ENCODE assay signal across 8 mouse cellular contexts in the genomic region with DNA sequence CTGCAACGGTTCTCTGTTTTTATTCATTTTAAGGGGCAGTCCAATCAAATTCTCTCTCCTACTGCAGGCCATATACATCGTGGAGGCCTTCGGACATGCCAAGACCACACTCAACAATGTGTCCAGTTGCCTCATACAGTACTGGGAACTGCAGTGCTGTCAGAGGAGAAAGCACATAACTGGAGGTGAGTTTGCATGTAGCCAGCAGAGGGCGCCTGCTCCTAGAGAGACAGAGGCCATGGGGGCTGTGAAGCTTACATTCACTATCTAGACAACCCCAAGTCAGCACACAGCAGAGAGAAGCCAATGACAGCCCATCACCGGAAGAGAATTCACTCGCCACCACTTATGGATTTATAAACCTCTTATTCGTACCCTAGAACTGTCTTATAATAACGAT.
DNase-seq lines count a peak whose midpoint lies in the region; ATAC-seq and TF ChIP-seq lines count a peak whose summit lies in the region.

No protein-coding gene starts in this region.

- peak; percentile 77 for TF ChIP-seq CTCF in left cerebral cortex, adult 2 months (IDR thresholded peaks at IDR 0.05)
- TF ChIP-seq CTCF in Patski (IDR thresholded peaks at IDR 0.05): peak; percentile 82

- no peak overlapping the region for H3K27ac ChIP-seq in left cerebral cortex, adult 2 months
- H3K27ac ChIP-seq in limb, embryonic 10.5 days: no peak overlapping the region
- no peak overlapping the region for H3K27ac ChIP-seq in neural tube, embryonic 13.5 days (replicated peaks)

- DNase-seq in left cerebral cortex, adult 2 months (ENCODE audit: extremely low spot score in 1 of 2, low spot score in 2 of 2): peak; percentile 49 to 54
- no peak for DNase-seq in left cerebral cortex, adult 11 months (ENCODE audit: low spot score)
- no peak for DNase-seq in Patski (ENCODE audit: low read depth, low spot score)
- peak; percentile 82 for DNase-seq in embryo, embryonic 10 days (ENCODE audit: low spot score)
- peak; percentile 82 for DNase-seq in limb, embryonic 10.5 days (ENCODE audit: low spot score)

- no peak overlapping the region for H3K4me3 ChIP-seq in left cerebral cortex, adult 2 months
- H3K4me3 ChIP-seq in limb, embryonic 10.5 days: no peak overlapping the region
- H3K4me3 ChIP-seq in neural tube, embryonic 13.5 days: no peak overlapping the region

- H3K36me3 ChIP-seq in limb, embryonic 10.5 days: no peaks in the 10 kb centered on the region
- no peaks in the 10 kb centered on the region; the same call in 1 of the 2 replicates for H3K36me3 ChIP-seq in neural tube, embryonic 13.5 days

- no peaks in the 10 kb centered on the region for H3K9me3 ChIP-seq in limb, embryonic 10.5 days (replicated peaks)
- H3K9me3 ChIP-seq in neural tube, embryonic 13.5 days: no peaks in the 10 kb centered on the region

- peaks cover 5% of the 10 kb centered on the region; the same call in 1 of the 2 replicates for H3K4me1 ChIP-seq in limb, embryonic 10.5 days
- no peaks in the 10 kb centered on the region for H3K4me1 ChIP-seq in neural tube, embryonic 13.5 days (replicated peaks)

- no peak for ATAC-seq in Patski
- ATAC-seq in hematopoietic stem cell, adult 5-6 weeks (replicated peaks in 1 of 2; ENCODE audit: insufficient read depth in 1 of 2, low FRiP score in 2 of 2, low TSS enrichment in 1 of 2, low read depth in 1 of 2, poor library complexity in 2 of 2, severe bottlenecking in 2 of 2): peak; percentile 62 to 75; a peak in 3 of 4 replicates
- ATAC-seq in neural tube, embryonic 13.5 days (ENCODE audit: low read depth): 0 out of 2 replicates have a peak, but pooled peaks have one; percentile 52
- no peak for ATAC-seq in erythroid progenitor cell, adult 5-6 weeks (replicated peaks; ENCODE audit: low FRiP score, poor library complexity, severe bottlenecking)

- H3K4me2 ChIP-seq in neural tube, embryonic 13.5 days: no peak overlapping the region

- CTCF ChIA-PET in Patski (lab: Charles Lee): no interaction called here

- intact Hi-C loops in left cerebral cortex, adult 2 months (cut with DNase I): loop anchor here (10.0 kb wide), 1 partner anchor 241 kb away; no protein-coding TSS in a partner anchor

- in situ Hi-C loops in Patski (cut with MboI; ENCODE audit: low pct_unique_long_range_greater_than_20kb): no loop called here

- peaks cover 44% of the 10 kb centered on the region for H3K27me3 ChIP-seq in Patski
- no peaks in the 10 kb centered on the region for H3K27me3 ChIP-seq in limb, embryonic 10.5 days (ENCODE audit: low read depth, poor library complexity, severe bottlenecking)
- H3K27me3 ChIP-seq in neural tube, embryonic 13.5 days: no peaks in the 10 kb centered on the region; the same call in 1 of the 2 replicates

- WGBS in limb, embryonic 10.5 days: 33% methylated on average over 8 of the region's 8 CpGs
- 40% methylated on average over 8 of the region's 8 CpGs for WGBS in neural tube, embryonic 13.5 days

- POLR2A ChIA-PET in Patski (lab: Charles Lee): no interaction called here

- H3K9ac ChIP-seq in neural tube, embryonic 13.5 days: no peak overlapping the region

Comparison
In these comparisons a context has a peak if more than half of its experiments do, and no peak if none do; other contexts are left out.
1. DNase-seq: peak in left cerebral cortex, adult 2 months (2 of 2), embryo, embryonic 10 days (single experiment) and limb, embryonic 10.5 days (single experiment); none in left cerebral cortex, adult 11 months (single experiment) and Patski (single experiment).
2. ATAC-seq: peak in hematopoietic stem cell, adult 5-6 weeks (2 of 2) and neural tube, embryonic 13.5 days (single experiment); none in Patski (single experiment) and erythroid progenitor cell, adult 5-6 weeks (single experiment).